ENCODE assay signal across 10 mouse cellular contexts in genomic region chr8:80610549-80611440, GRCm38 (mm10). TPM values are rescaled to one million over a fixed set of nuclear protein-coding genes. Genes with fewer than 3 reads are reported as not detected.
A peak's percentile ranks its signal among the peaks of the same experiment; 100 is the strongest.
DNase-seq lines count a peak whose midpoint lies in the region; ATAC-seq and TF ChIP-seq lines count a peak whose summit lies in the region.
"Had no signal": no experiment of that assay in that cellular context is flagged by ENCODE, and none has a peak within 500 bp of the region (broad histone marks: within the 10 kb centered on the region; RNA-seq: fewer than 3 reads in every experiment).

Frem3 (plus strand) TSS chr8:80611080.

- no peaks in the 10 kb centered on the region for H3K9me3 ChIP-seq in heart, embryonic 15.5 days (replicated peaks)
- no peaks in the 10 kb centered on the region for H3K9me3 ChIP-seq in forebrain, postnatal 0 days (ENCODE audit: low read length)
- H3K9me3 ChIP-seq in midbrain, embryonic 14.5 days (ENCODE audit: control insufficient read depth, low read length) = no peaks in the 10 kb centered on the region

- H3K4me3 ChIP-seq in heart, embryonic 15.5 days = peak within 1 kb of the TSS; percentile 39
- H3K4me3 ChIP-seq in forebrain, postnatal 0 days (ENCODE audit: low read depth, low read length) = peak within 1 kb of the TSS; percentile 34
- peak within 1 kb of the TSS; percentile 26 for H3K4me3 ChIP-seq in midbrain, embryonic 14.5 days (replicated peaks; ENCODE audit: low read depth, low read length)
- H3K4me3 ChIP-seq in cerebellum, adult 2 months (replicated peaks; ENCODE audit: insufficient read depth, low read depth, low read length) = no peak within 1 kb of the TSS

- H3K4me2 ChIP-seq in heart, embryonic 15.5 days = peak within 1 kb of the TSS; percentile 72
- peak within 1 kb of the TSS; percentile 58 for H3K4me2 ChIP-seq in forebrain, postnatal 0 days (ENCODE audit: low read depth)
- H3K4me2 ChIP-seq in midbrain, embryonic 14.5 days (ENCODE audit: low read length) = peak within 1 kb of the TSS; percentile 55

- peaks cover 12% of the 10 kb centered on the region for H3K4me1 ChIP-seq in heart, embryonic 15.5 days (replicated peaks)
- peaks cover 6% of the 10 kb centered on the region; the same call in 1 of the 2 replicates for H3K4me1 ChIP-seq in forebrain, postnatal 0 days (ENCODE audit: insufficient read depth)
- peaks cover 7% of the 10 kb centered on the region; the same call in 1 of the 2 replicates for H3K4me1 ChIP-seq in midbrain, embryonic 14.5 days (ENCODE audit: control insufficient read depth, insufficient read depth, low read length)
- no peaks in the 10 kb centered on the region for H3K4me1 ChIP-seq in cerebellum, adult 2 months (ENCODE audit: control insufficient read depth, insufficient read depth, low read length)

- 4% methylated on average over 32 of the region's 32 CpGs for WGBS in heart, embryonic 15.5 days
- 2% methylated on average over 32 of the region's 32 CpGs for WGBS in forebrain, postnatal 0 days
- 1% methylated on average over 32 of the region's 32 CpGs for WGBS in midbrain, embryonic 14.5 days
- 1% methylated on average over 32 of the region's 32 CpGs for WGBS in cerebellum, adult 2 months

- no peak within 1 kb of the TSS for H3K27ac ChIP-seq in heart, embryonic 15.5 days
- H3K27ac ChIP-seq in forebrain, postnatal 0 days (ENCODE audit: low read depth, low read length) = no peak within 1 kb of the TSS
- no peak within 1 kb of the TSS for H3K27ac ChIP-seq in midbrain, embryonic 14.5 days (replicated peaks; ENCODE audit: low read depth, low read length)
- no peak within 1 kb of the TSS for H3K27ac ChIP-seq in cerebellum, adult 2 months (ENCODE audit: insufficient read depth, low read length)

- H3K27me3 ChIP-seq in heart, embryonic 15.5 days = peaks cover 31% of the 10 kb centered on the region
- peaks cover 15% of the 10 kb centered on the region for H3K27me3 ChIP-seq in forebrain, postnatal 0 days (ENCODE audit: insufficient read depth, low read length)
- peaks cover 20% of the 10 kb centered on the region for H3K27me3 ChIP-seq in midbrain, embryonic 14.5 days (ENCODE audit: control insufficient read depth, insufficient read depth, low read length)
- H3K27me3 ChIP-seq in cerebellum, adult 2 months (ENCODE audit: control insufficient read depth, insufficient read depth, low read length) = no peaks in the 10 kb centered on the region; the same call in 1 of the 2 replicates
- H3K27me3 ChIP-seq: CH12.LX had no signal

- no peak for TF ChIP-seq CTCF in forebrain, postnatal 0 days (IDR thresholded peaks at IDR 0.05; ENCODE audit: low read depth)
- no peak for TF ChIP-seq CTCF in cerebellum, adult 2 months (IDR thresholded peaks at IDR 0.05; ENCODE audit: borderline replicate concordance, insufficient read depth, low read depth, low read length)

- no peaks in the 10 kb centered on the region for H3K36me3 ChIP-seq in heart, embryonic 15.5 days
- no peaks in the 10 kb centered on the region for H3K36me3 ChIP-seq in forebrain, postnatal 0 days (ENCODE audit: insufficient read depth)
- H3K36me3 ChIP-seq in midbrain, embryonic 14.5 days (ENCODE audit: control insufficient read depth, insufficient read depth, low read length) = no peaks in the 10 kb centered on the region

- no peak for DNase-seq in heart, adult 9 months (ENCODE audit: low spot score in 2 of 2)
- DNase-seq in R1 (ENCODE audit: low read depth, low spot score) = peak; percentile 30
- peak; percentile 8 for DNase-seq in forebrain, postnatal 0 days
- peak; percentile 14 for DNase-seq in midbrain, embryonic 14.5 days
- no peak for DNase-seq in cerebellum, adult 2 months
- no peak for DNase-seq in ovary, postnatal 36 days (ENCODE audit: low spot score)
- DNase-seq in spleen, postnatal 4 days (ENCODE audit: low spot score in 2 of 2) = no peak

- no peak for TF ChIP-seq POLR2A in cerebellum, adult 2 months (IDR thresholded peaks at IDR 0.05; ENCODE audit: borderline replicate concordance, insufficient read depth, low read length)

- 0 out of 2 replicates have a peak, but pooled peaks have one; percentile 47 for ATAC-seq in heart, embryonic 15.5 days (replicated peaks; ENCODE audit: insufficient number of reproducible peaks, insufficient read depth, low FRiP score, low read depth)
- ATAC-seq in forebrain, postnatal 0 days = peak; percentile 38
- ATAC-seq in midbrain, embryonic 14.5 days (ENCODE audit: low FRiP score, low TSS enrichment) = no peak
- ATAC-seq: lung, postnatal 0 days had no signal

- H3K9ac ChIP-seq in heart, embryonic 15.5 days = 0 out of 2 replicates have a peak within 1 kb of the TSS, but pooled peaks have one; percentile 18
- H3K9ac ChIP-seq in forebrain, postnatal 0 days = peak within 1 kb of the TSS; percentile 22
- H3K9ac ChIP-seq in midbrain, embryonic 14.5 days (replicated peaks; ENCODE audit: low read length) = peak within 1 kb of the TSS; percentile 26; the same call in 1 of the 2 replicates

RNA-seq across cellular contexts. Expression of gene Frem3, which starts in this region (rescaled TPM):
- polyA plus RNA-seq in heart, embryonic 15.5 days (2015; fragmentation: Nextera tagmentation; extraction: Ambion mirVana) = 0.33 and 0.49 TPM in 2 replicates
- total RNA-seq in forebrain, postnatal 0 days (2014; rRNA removed) = 0.14 and 0.31 TPM in 2 replicates
- 0.08 and 0.23 TPM in 2 replicates for polyA plus RNA-seq in forebrain, postnatal 0 days (2015; fragmentation: Nextera tagmentation; extraction: Ambion mirVana)
- 0.11 TPM in 1 of 2 replicates, not detected in the other for polyA plus RNA-seq in midbrain, embryonic 14.5 days (2014; fragmentation: Nextera tagmentation; extraction: Ambion mirVana)
- 0.23 and 0.25 TPM in 2 replicates for polyA plus RNA-seq in cerebellum, adult 2 months (2012; rRNA removed)
- total RNA-seq: CH12.LX had no signal

Comparison
In these comparisons a context has a peak if more than half of its experiments do, and no peak if none do; other contexts are left out.
1. Peak in ATAC-seq, H3K4me3 ChIP-seq, H3K9ac ChIP-seq and H3K4me2 ChIP-seq in heart, embryonic 15.5 days; RNA of the gene not detected or under 1 TPM.
2. Peak in DNase-seq, ATAC-seq, H3K4me3 ChIP-seq, H3K9ac ChIP-seq and H3K4me2 ChIP-seq in forebrain, postnatal 0 days; RNA of the gene not detected or under 1 TPM.
3. Peak in DNase-seq, H3K4me3 ChIP-seq, H3K9ac ChIP-seq and H3K4me2 ChIP-seq in midbrain, embryonic 14.5 days; RNA of the gene not detected or under 1 TPM.